Mouse (Mus musculus) hindbrain, embryonic 12.5 days (tissue): ENCODE measurements at regions not wholly inside any gene's neighbourhood (a gene's known extent, or its start where the extent isn't known, plus 50 kb on each side); places are given as distances from the start of the nearest gene placed in this dataset.

Experiments
- ATAC-seq: fragments of 200-750 bp; cut with Nextera tagmentation; 2 replicates; pipeline ENCODE4 v1.8.0; 2017; ENCODE audit warnings: moderate TSS enrichment; ENCODE audit not compliant: low FRiP score
- H3K27ac ChIP-seq: fragments of 300-500 bp; sonication (generic); 2 replicates; pipeline ENCODE4 v1.5.1; 2016; ENCODE audit warnings: mild to moderate bottlenecking
- H3K27me3 ChIP-seq: fragments of 300-500 bp; sonication (generic); 2 replicates; pipeline ENCODE4 v1.6.1; 2016; ENCODE audit warnings: mild to moderate bottlenecking
- H3K36me3 ChIP-seq: fragments of 300-500 bp; sonication (generic); 2 replicates; pipeline ENCODE4 v1.6.1; 2016; ENCODE audit warnings: mild to moderate bottlenecking
- H3K4me1 ChIP-seq: fragments of 300-500 bp; sonication (generic); 2 replicates; pipeline ENCODE4 v1.6.1; 2016
- H3K4me2 ChIP-seq: fragments of 300-500 bp; sonication (generic); replicated peaks from 2 replicates; pipeline ENCODE4 v1.6.1; 2016; ENCODE audit warnings: mild to moderate bottlenecking
- H3K4me3 ChIP-seq: fragments of 300-500 bp; sonication (generic); 2 replicates; pipeline ENCODE4 v1.5.1; 2016; ENCODE audit warnings: mild to moderate bottlenecking
- H3K9ac ChIP-seq: fragments of 300-500 bp; sonication (generic); 2 replicates; pipeline ENCODE4 v1.6.1; 2016; ENCODE audit warnings: mild to moderate bottlenecking, moderate library complexity
- H3K9me3 ChIP-seq: fragments of 300-500 bp; sonication (generic); replicated peaks from 2 replicates; pipeline ENCODE4 v1.6.1; 2016; ENCODE audit warnings: mild to moderate bottlenecking
- WGBS: fragments of 180-500 bp; shearing (Covaris S2); methylation state at CpG from one replicate; pipeline ENCODE4 v1.1.7; 2016; 5-methylcytosine and 5-hydroxymethylcytosine counted together

GRCm38 (mm10) chr4:8926642-8927275, 687.9 kb upstream of the Car8 start:
- no peak overlapping the region for H3K9ac ChIP-seq
- no peaks in the 10 kb centered on the region for H3K36me3 ChIP-seq
- 45% methylated on average over 9 of the region's 9 CpGs for WGBS
- H3K27ac ChIP-seq, result no peak overlapping the region
- H3K9me3 ChIP-seq, result no peaks in the 10 kb centered on the region
- H3K4me2 ChIP-seq, result no peak overlapping the region
- no peaks in the 10 kb centered on the region for H3K27me3 ChIP-seq
- no peak overlapping the region for H3K4me3 ChIP-seq
- peaks cover 27% of the 10 kb centered on the region for H3K4me1 ChIP-seq
- no peak for ATAC-seq

- Histone ChIP-seq H3K36me3 (no peaks in the 10 kb centered on the region), H3K4me1 (peaks cover 46% of the 10 kb centered on the region), H3K4me3 (no peak overlapping the region), H3K27ac (no peak overlapping the region), H3K9ac (no peak overlapping the region), H3K27me3 (no peaks in the 10 kb centered on the region; the same call in 1 of the 2 replicates), H3K4me2 (no peak overlapping the region), H3K9me3 (no peaks in the 10 kb centered on the region)
- 35% methylated on average over 8 of the region's 8 CpGs for WGBS
- peak; percentile 36; the same call in 1 of the 2 replicates for ATAC-seq
Observed at GRCm38 (mm10) chr4:8922695-8923363, 684.0 kb upstream of the Car8 start.

GRCm38 (mm10) chr4:8921477-8922385, 682.9 kb upstream of the Car8 start:
- H3K4me3 ChIP-seq, result peak overlapping the region; percentile 18
- peak overlapping the region; percentile 3; the same call in 1 of the 2 replicates for H3K27ac ChIP-seq
- no peaks in the 10 kb centered on the region for H3K36me3 ChIP-seq
- no peaks in the 10 kb centered on the region; the same call in 1 of the 2 replicates for H3K27me3 ChIP-seq
- H3K4me1 ChIP-seq, result peaks cover 41% of the 10 kb centered on the region
- ATAC-seq, result peak; percentile 60
- H3K9ac ChIP-seq, result no peak overlapping the region
- H3K4me2 ChIP-seq, result peak overlapping the region; percentile 49
- WGBS, result 6% methylated on average over 31 of the region's 31 CpGs
- H3K9me3 ChIP-seq, result no peaks in the 10 kb centered on the region

- 4% methylated on average over 2 of the region's 2 CpGs for WGBS
- H3K4me2 ChIP-seq, result no peak overlapping the region
- no peak for ATAC-seq
- no peaks in the 10 kb centered on the region for H3K9me3 ChIP-seq
- no peak overlapping the region for H3K9ac ChIP-seq
- H3K4me1 ChIP-seq, result peaks cover 49% of the 10 kb centered on the region
- no peaks in the 10 kb centered on the region; the same call in 1 of the 2 replicates for H3K27me3 ChIP-seq
- H3K36me3 ChIP-seq, result no peaks in the 10 kb centered on the region
- H3K4me3 ChIP-seq, result no peak overlapping the region
- peak overlapping the region; percentile 66 for H3K27ac ChIP-seq
Observed at GRCm38 (mm10) chr4:8920306-8920705, 681.5 kb upstream of the Car8 start.

GRCm38 (mm10) chr4:8919366-8919984, 680.6 kb upstream of the Car8 start:
- no peak overlapping the region for H3K4me2 ChIP-seq
- peaks cover 49% of the 10 kb centered on the region for H3K4me1 ChIP-seq
- no peak overlapping the region for H3K9ac ChIP-seq
- no peak overlapping the region for H3K27ac ChIP-seq
- no peak for ATAC-seq
- WGBS, result 74% methylated on average over 9 of the region's 9 CpGs
- H3K9me3 ChIP-seq, result no peaks in the 10 kb centered on the region
- no peak overlapping the region for H3K4me3 ChIP-seq
- no peaks in the 10 kb centered on the region; the same call in 1 of the 2 replicates for H3K27me3 ChIP-seq
- H3K36me3 ChIP-seq, result no peaks in the 10 kb centered on the region
